Mouse (Mus musculus): ENCODE results near the gene Myrf. TPM values are rescaled to one million over a fixed set of nuclear protein-coding genes. Genes with fewer than 3 reads are reported as not detected.

Gene Myrf
- polyA plus RNA-seq (2012; rRNA removed) (6.4 and 9.1 TPM in 2 replicates), polyA plus RNA-seq (2014; fragmentation: Nextera tagmentation; extraction: Ambion mirVana) (3.5 and 3.7 TPM in 2 replicates)

GRCm38 (mm10) chr19:10240654-10241305, at the start of gene Myrf:
Gene Myrf, minus strand, starts transcription at chr19:10240748.
- H3K4me3 ChIP-seq (ENCODE audit: insufficient read depth in 1 of 2, low read depth in 2 of 2, low read length in 2 of 2) = peak within 1 kb of the TSS; percentile 54 to 57
- peak in 2 of 3 experiments; percentile 36 to 52 for DNase-seq (ENCODE audit: low read depth in 3 of 3, low spot score in 3 of 3)
- 8% methylated on average over 43 of the region's 43 CpGs for WGBS (ENCODE audit: insufficient replicate concordance)
- H3K36me3 ChIP-seq (replicated peaks; ENCODE audit: control insufficient read depth, insufficient read depth, low read depth) = no peaks in the 10 kb centered on the region
- no peak within 1 kb of the TSS for H3K27ac ChIP-seq
- H3K9me3 ChIP-seq (ENCODE audit: control insufficient read depth, low read length) = no peaks in the 10 kb centered on the region
- H3K9ac ChIP-seq (replicated peaks) = peak within 1 kb of the TSS; percentile 43
- TF ChIP-seq CTCF (IDR thresholded peaks at IDR 0.05; ENCODE audit: low read depth) = peak; percentile 89
- TF ChIP-seq EP300 (IDR thresholded peaks at IDR 0.05; ENCODE audit: low read depth) = no peak
- peak within 1 kb of the TSS; percentile 71 for H3K4me2 ChIP-seq (ENCODE audit: low read depth)
- peaks cover 3 to 21% of the 10 kb centered on the region in 2 experiments; a peak in 2 of 4 replicates for H3K4me1 ChIP-seq (replicated peaks; ENCODE audit: control insufficient read depth in 2 of 2, insufficient read depth in 2 of 2, low read length in 1 of 2)
- ATAC-seq (ENCODE audit: insufficient read depth) = peak; percentile 64
- H3K27me3 ChIP-seq (ENCODE audit: control insufficient read depth, insufficient read depth, low read length) = peaks cover 7% of the 10 kb centered on the region

DNA sequence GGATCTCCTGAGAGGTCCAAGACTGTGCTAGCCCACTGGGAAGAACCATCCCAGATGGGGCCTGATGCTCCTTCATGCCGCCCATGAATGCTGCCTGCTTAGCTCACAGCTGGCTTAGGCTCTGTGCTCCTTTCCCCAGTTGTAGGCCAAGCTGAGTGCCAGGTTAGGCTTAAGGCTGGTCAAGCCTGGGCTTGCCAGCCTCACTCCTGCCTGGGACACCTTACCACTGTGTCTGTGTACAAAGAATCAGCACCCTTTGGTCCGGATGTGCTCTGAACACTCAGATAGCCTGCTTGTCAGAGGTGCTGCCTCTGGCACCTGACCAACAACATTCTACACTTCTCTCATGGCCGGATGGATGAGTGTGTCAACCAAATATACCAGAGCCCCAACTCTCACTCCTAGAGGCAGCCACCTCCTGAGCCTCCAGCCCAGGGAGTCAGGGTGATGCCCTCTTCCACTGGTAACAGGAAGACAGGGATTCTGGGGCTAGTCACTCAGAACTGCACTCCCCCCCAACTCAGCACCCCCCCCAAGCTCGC, 49.1 kb upstream of the Myrf start:
- 41% methylated on average over 4 of the region's 4 CpGs for WGBS (ENCODE audit: insufficient replicate concordance)
- ATAC-seq (ENCODE audit: insufficient read depth) (peak; percentile 30; the same call in 1 of the 2 replicates), DNase-seq (ENCODE audit: low read depth in 3 of 3, low spot score in 3 of 3) (no peak)
- Histone ChIP-seq H3K27ac (no peak overlapping the region), H3K4me2 (ENCODE audit: low read depth) (no peak overlapping the region), H3K9ac (replicated peaks) (no peak overlapping the region), H3K27me3 (ENCODE audit: control insufficient read depth, insufficient read depth, low read length) (no peaks in the 10 kb centered on the region; the same call in 1 of the 2 replicates), H3K4me1 (replicated peaks; ENCODE audit: control insufficient read depth in 2 of 2, insufficient read depth in 2 of 2, low read length in 1 of 2) (peaks cover 0 to 18% of the 10 kb centered on the region in 2 experiments; a peak in 2 of 4 replicates), H3K36me3 (replicated peaks; ENCODE audit: control insufficient read depth, insufficient read depth, low read depth) (no peaks in the 10 kb centered on the region), H3K4me3 (ENCODE audit: insufficient read depth in 1 of 2, low read depth in 2 of 2, low read length in 2 of 2) (no peak overlapping the region), H3K9me3 (ENCODE audit: control insufficient read depth, low read length) (no peaks in the 10 kb centered on the region)
- TF ChIP-seq EP300 (IDR thresholded peaks at IDR 0.05; ENCODE audit: low read depth) (no peak), CTCF (IDR thresholded peaks at IDR 0.05; ENCODE audit: low read depth) (no peak)

- DNase-seq (ENCODE audit: low read depth in 3 of 3, low spot score in 3 of 3) (no peak), ATAC-seq (ENCODE audit: insufficient read depth) (no peak)
- no peak overlapping the region for H3K9ac ChIP-seq (replicated peaks)
- no peaks in the 10 kb centered on the region for H3K36me3 ChIP-seq (replicated peaks; ENCODE audit: control insufficient read depth, insufficient read depth, low read depth)
- H3K4me3 ChIP-seq (ENCODE audit: insufficient read depth in 1 of 2, low read depth in 2 of 2, low read length in 2 of 2) = no peak overlapping the region
- H3K4me2 ChIP-seq (ENCODE audit: low read depth) = no peak overlapping the region
- H3K9me3 ChIP-seq (ENCODE audit: control insufficient read depth, low read length) = no peaks in the 10 kb centered on the region
- no peak overlapping the region for H3K27ac ChIP-seq
- peaks cover 0 to 18% of the 10 kb centered on the region in 2 experiments; a peak in 2 of 4 replicates for H3K4me1 ChIP-seq (replicated peaks; ENCODE audit: control insufficient read depth in 2 of 2, insufficient read depth in 2 of 2, low read length in 1 of 2)
- TF ChIP-seq EP300 (IDR thresholded peaks at IDR 0.05; ENCODE audit: low read depth) (no peak), CTCF (IDR thresholded peaks at IDR 0.05; ENCODE audit: low read depth) (no peak)
- 55% methylated on average over 8 of the region's 8 CpGs for WGBS (ENCODE audit: insufficient replicate concordance)
- no peaks in the 10 kb centered on the region for H3K27me3 ChIP-seq (ENCODE audit: control insufficient read depth, insufficient read depth, low read length)
Observed at GRCm38 (mm10) chr19:10288125-10289040, 47.8 kb upstream of the Myrf start.

DNA sequence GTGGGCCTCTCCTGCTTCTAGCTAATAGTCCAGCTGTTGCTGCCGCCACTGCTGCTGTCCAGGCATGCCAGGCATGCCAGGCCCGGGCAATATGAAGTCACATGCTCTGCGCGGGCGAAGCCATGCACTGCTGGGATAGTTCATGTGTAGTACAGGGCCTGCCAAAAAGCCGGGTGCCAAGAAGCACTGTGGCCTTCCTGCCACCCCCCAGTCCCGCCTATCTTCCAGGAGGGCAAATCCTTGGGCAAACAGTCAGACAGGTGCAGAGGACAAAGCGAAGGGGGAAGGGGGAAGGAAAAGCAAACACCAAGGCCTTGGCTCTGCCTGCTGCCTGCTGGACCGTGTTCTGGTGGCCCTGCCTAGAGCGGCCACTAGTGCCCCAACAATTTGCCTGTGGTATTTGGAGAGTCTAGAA, 45.9 kb upstream of the Myrf start:
- no peak overlapping the region for H3K4me3 ChIP-seq (ENCODE audit: insufficient read depth in 1 of 2, low read depth in 2 of 2, low read length in 2 of 2)
- H3K9ac ChIP-seq (replicated peaks) = no peak overlapping the region
- H3K9me3 ChIP-seq (ENCODE audit: control insufficient read depth, low read length) = no peaks in the 10 kb centered on the region
- no peaks in the 10 kb centered on the region for H3K36me3 ChIP-seq (replicated peaks; ENCODE audit: control insufficient read depth, insufficient read depth, low read depth)
- H3K27me3 ChIP-seq (ENCODE audit: control insufficient read depth, insufficient read depth, low read length) = no peaks in the 10 kb centered on the region
- 61% methylated on average over 10 of the region's 10 CpGs for WGBS (ENCODE audit: insufficient replicate concordance)
- H3K4me2 ChIP-seq (ENCODE audit: low read depth) = no peak overlapping the region
- DNase-seq (ENCODE audit: low read depth in 3 of 3, low spot score in 3 of 3) (no peak), ATAC-seq (ENCODE audit: insufficient read depth) (no peak)
- peaks cover 0 to 14% of the 10 kb centered on the region in 2 experiments; a peak in 2 of 4 replicates for H3K4me1 ChIP-seq (replicated peaks; ENCODE audit: control insufficient read depth in 2 of 2, insufficient read depth in 2 of 2, low read length in 1 of 2)
- no peak for TF ChIP-seq EP300 (IDR thresholded peaks at IDR 0.05; ENCODE audit: low read depth)
- TF ChIP-seq CTCF (IDR thresholded peaks at IDR 0.05; ENCODE audit: low read depth) = no peak
- no peak overlapping the region for H3K27ac ChIP-seq
